Mouse (Mus musculus) limb, embryonic 11.5 days (tissue): Measurements from ENCODE around the gene Fam187b. TPM values are rescaled to one million over a fixed set of nuclear protein-coding genes. Genes with fewer than 3 reads are reported as not detected.

Source experiments
- ATAC-seq: fragments of 200-750 bp; cut with Nextera tagmentation; 2 replicates; pipeline ENCODE4 v1.8.0; 2017; ENCODE audit warnings: low read depth; ENCODE audit not compliant: insufficient number of reproducible peaks, low FRiP score, low TSS enrichment
- DNase-seq: peaks from one replicate; pipeline ENCODE4 v3.0.0-alpha.2; 2015; ENCODE audit warnings: low spot score
- H3K27ac ChIP-seq: fragments of 300-500 bp; sonication (generic); replicated peaks from 2 replicates; pipeline ENCODE4 v1.5.1; 2014; ENCODE audit warnings: low read depth, mild to moderate bottlenecking, low read length
- H3K27me3 ChIP-seq: fragments of 300-500 bp; sonication (generic); 2 replicates; pipeline ENCODE4 v1.6.1; 2014; ENCODE audit warnings: mild to moderate bottlenecking, low read length, mixed read lengths; ENCODE audit not compliant: control insufficient read depth, insufficient read depth
- H3K36me3 ChIP-seq: fragments of 300-500 bp; sonication (generic); 2 replicates; pipeline ENCODE4 v1.6.1; 2014; ENCODE audit warnings: mild to moderate bottlenecking, low read length, moderate library complexity, mixed read lengths; ENCODE audit not compliant: control insufficient read depth, insufficient read depth
- H3K4me1 ChIP-seq: fragments of 300-500 bp; sonication (generic); 2 replicates; pipeline ENCODE4 v1.6.1; 2014; ENCODE audit warnings: low read length, mixed read lengths; ENCODE audit not compliant: control insufficient read depth, insufficient read depth
- H3K4me2 ChIP-seq: fragments of 300-500 bp; sonication (generic); 2 replicates; pipeline ENCODE4 v1.6.1; 2014; ENCODE audit warnings: low read depth, mild to moderate bottlenecking, moderate library complexity; ENCODE audit not compliant: severe bottlenecking
- H3K4me3 ChIP-seq: fragments of 300-500 bp; sonication (generic); 2 replicates; pipeline ENCODE4 v1.5.1; 2014; ENCODE audit warnings: low read depth, low read length
- H3K9ac ChIP-seq: fragments of 300-500 bp; sonication (generic); 2 replicates; pipeline ENCODE4 v1.6.1; 2014; ENCODE audit warnings: mild to moderate bottlenecking, low read length
- H3K9me3 ChIP-seq: fragments of 300-500 bp; sonication (generic); 2 replicates; pipeline ENCODE4 v1.6.1; 2016; ENCODE audit warnings: low read length; ENCODE audit not compliant: control insufficient read depth
- WGBS: fragments of 180-500 bp; shearing (Covaris S2); extraction: QIAGEN DNeasy Blood & Tissue Kit; methylation state at CpG from one replicate; pipeline ENCODE4 v1.1.7; 2014; 5-methylcytosine and 5-hydroxymethylcytosine counted together
- polyA plus RNA-seq: library from polyadenylated mRNA; unstranded; fragments of >200 nt; fragmentation: Nextera tagmentation; extraction: Ambion mirVana; gene quantifications from 2 replicates; pipeline ENCODE4 v1.2.1, GENCODE M21; 2014

The Fam187b gene
- polyA plus RNA-seq, 1 experiment from 2014 or later = 1.2 TPM

- Histone ChIP-seq H3K9ac (peak overlapping the region; percentile 96), H3K27me3 (no peaks in the 10 kb centered on the region), H3K36me3 (peaks cover 19% of the 10 kb centered on the region), H3K4me2 (peak overlapping the region; percentile 91), H3K4me3 (peak overlapping the region; percentile 83), H3K27ac (peak overlapping the region; percentile 97), H3K9me3 (no peaks in the 10 kb centered on the region; the same call in 1 of the 2 replicates), H3K4me1 (peaks cover 3% of the 10 kb centered on the region; the same call in 1 of the 2 replicates)
- DNase-seq = no peak
- peak; percentile 15 for ATAC-seq
- under 1% methylated on average over 37 of the region's 49 CpGs for WGBS
Observed at GRCm38 (mm10) chr7:30956357-30956751, 17.2 kb upstream of the Fam187b start.

GRCm38 (mm10) chr7:30956756-30957366 lies 16.7 kb upstream of the Fam187b start, which contains the start of gene Usf2:
Gene Usf2 (minus strand): TSS chr7:30956803.
- H3K9me3 ChIP-seq = no peaks in the 10 kb centered on the region; the same call in 1 of the 2 replicates
- H3K4me2 ChIP-seq = peak within 1 kb of the TSS; percentile 91
- H3K36me3 ChIP-seq = peaks cover 18% of the 10 kb centered on the region
- peak within 1 kb of the TSS; percentile 83 for H3K4me3 ChIP-seq
- 0% methylated on average over 31 of the region's 82 CpGs for WGBS
- DNase-seq = peak; percentile 82
- H3K27ac ChIP-seq = peak within 1 kb of the TSS; percentile 97
- H3K27me3 ChIP-seq = no peaks in the 10 kb centered on the region
- peak within 1 kb of the TSS; percentile 96 for H3K9ac ChIP-seq
- ATAC-seq = peak; percentile 21; the same call in 1 of the 2 replicates
- H3K4me1 ChIP-seq = peaks cover 3% of the 10 kb centered on the region; the same call in 1 of the 2 replicates

- Histone ChIP-seq H3K9me3 (no peaks in the 10 kb centered on the region; the same call in 1 of the 2 replicates), H3K4me1 (peaks cover 3% of the 10 kb centered on the region; the same call in 1 of the 2 replicates), H3K4me3 (peak overlapping the region; percentile 83), H3K4me2 (peak overlapping the region; percentile 91), H3K27ac (peak overlapping the region; percentile 97), H3K9ac (peak overlapping the region; percentile 96), H3K36me3 (peaks cover 13% of the 10 kb centered on the region; the same call in 1 of the 2 replicates), H3K27me3 (no peaks in the 10 kb centered on the region)
- DNase-seq (peak; percentile 92), ATAC-seq (peak; percentile 44; the same call in 1 of the 2 replicates)
- WGBS = under 1% methylated on average over 40 of the region's 43 CpGs
Observed at GRCm38 (mm10) chr7:30957367-30957783, 16.2 kb upstream of the Fam187b start.

- 75% methylated on average over 28 of the region's 28 CpGs for WGBS
- no peaks in the 10 kb centered on the region for H3K27me3 ChIP-seq
- ATAC-seq = no peak
- H3K9ac ChIP-seq = peak overlapping the region; percentile 96
- peaks cover 7% of the 10 kb centered on the region; the same call in 1 of the 2 replicates for H3K36me3 ChIP-seq
- peak overlapping the region; percentile 97; the same call in 1 of the 2 replicates for H3K27ac ChIP-seq
- H3K4me1 ChIP-seq = peaks cover 3% of the 10 kb centered on the region; the same call in 1 of the 2 replicates
- H3K9me3 ChIP-seq = no peaks in the 10 kb centered on the region; the same call in 1 of the 2 replicates
- peak overlapping the region; percentile 83 for H3K4me3 ChIP-seq
- peak; percentile 28 for DNase-seq
- H3K4me2 ChIP-seq = peak overlapping the region; percentile 91
Observed at GRCm38 (mm10) chr7:30958109-30958865, 15.3 kb upstream of the Fam187b start.

GRCm38 (mm10) chr7:30958866-30959487 lies 14.6 kb upstream of the Fam187b start:
- Histone ChIP-seq H3K9ac (no peak overlapping the region), H3K4me3 (no peak overlapping the region), H3K9me3 (no peaks in the 10 kb centered on the region; the same call in 1 of the 2 replicates), H3K27me3 (no peaks in the 10 kb centered on the region), H3K4me2 (no peak overlapping the region), H3K36me3 (peaks cover 3% of the 10 kb centered on the region; the same call in 1 of the 2 replicates), H3K27ac (no peak overlapping the region), H3K4me1 (peaks cover 3% of the 10 kb centered on the region; the same call in 1 of the 2 replicates)
- whole genome bisulfite sequencing = 97% methylated on average over 9 of the region's 9 CpGs
- no peak for ATAC-seq
- DNase-seq = no peak

GRCm38 (mm10) chr7:30959786-30960349 lies 13.7 kb upstream of the Fam187b start:
- H3K9ac ChIP-seq = no peak overlapping the region
- ATAC-seq (no peak), DNase-seq (no peak)
- WGBS = 92% methylated on average over 6 of the region's 6 CpGs
- no peaks in the 10 kb centered on the region for H3K27me3 ChIP-seq
- no peak overlapping the region for H3K4me3 ChIP-seq
- H3K4me2 ChIP-seq = no peak overlapping the region
- no peaks in the 10 kb centered on the region; the same call in 1 of the 2 replicates for H3K9me3 ChIP-seq
- H3K36me3 ChIP-seq = no peaks in the 10 kb centered on the region
- no peak overlapping the region for H3K27ac ChIP-seq
- peaks cover 3% of the 10 kb centered on the region; the same call in 1 of the 2 replicates for H3K4me1 ChIP-seq

GRCm38 (mm10) chr7:30962862-30963261 lies 10.7 kb upstream of the Fam187b start:
- H3K4me2 ChIP-seq = no peak overlapping the region
- no peaks in the 10 kb centered on the region; the same call in 1 of the 2 replicates for H3K9me3 ChIP-seq
- no peaks in the 10 kb centered on the region for H3K36me3 ChIP-seq
- no peak overlapping the region for H3K9ac ChIP-seq
- H3K4me1 ChIP-seq = peaks cover 3% of the 10 kb centered on the region; the same call in 1 of the 2 replicates
- DNase-seq = no peak
- H3K27ac ChIP-seq = no peak overlapping the region
- ATAC-seq = no peak
- no peak overlapping the region for H3K4me3 ChIP-seq
- H3K27me3 ChIP-seq = no peaks in the 10 kb centered on the region
- 87% methylated on average over 5 of the region's 5 CpGs for WGBS
